Mouse (Mus musculus): Measurements from ENCODE around the gene Cdh1.

- TF ChIP-seq CTCF (IDR thresholded peaks at IDR 0.05; ENCODE audit: low read depth, low read length) (no peak), POLR2A (IDR thresholded peaks at IDR 0.05; ENCODE audit: borderline replicate concordance, low read depth, low read length) (no peak)
These were observed 14.7 kb downstream of the Cdh1 start for GRCm38 (mm10) chr8:106617865-106618264.

Data from bone marrow macrophage, adult 2 months (primary cell).